Mouse (Mus musculus): ENCODE data around the gene Tnfsf9.

GRCm38 (mm10) chr17:57096623-57096920, 8.6 kb upstream of the Tnfsf9 start:
- no peak for TF ChIP-seq GATA1 (IDR thresholded peaks at IDR 0.05; ENCODE audit: low read length)
- no peak for TF ChIP-seq TAL1 (IDR thresholded peaks at IDR 0.05; ENCODE audit: low read length)
